Mouse (Mus musculus) heart, embryonic 13.5 days (tissue): ENCODE data around the gene Kdm2b. TPM values are rescaled to one million over a fixed set of nuclear protein-coding genes. Genes with fewer than 3 reads are reported as not detected.
A peak's percentile ranks its signal among the peaks of the same experiment; 100 is the strongest.

Source experiments
- ATAC-seq: fragments of 200-750 bp; cut with Nextera tagmentation; 2 replicates; pipeline ENCODE4 v1.8.0; 2017; ENCODE audit warnings: moderate TSS enrichment; ENCODE audit not compliant: insufficient number of reproducible peaks, low FRiP score, low TSS enrichment; ENCODE audit errors: extremely low read depth
- H3K27ac ChIP-seq: fragments of 300-500 bp; sonication (generic); replicated peaks from 2 replicates; pipeline ENCODE4 v1.5.1; 2015; ENCODE audit warnings: moderate library complexity, mild to moderate bottlenecking, inconsistent platforms
- H3K27me3 ChIP-seq: fragments of 300-500 bp; sonication (generic); replicated peaks from 2 replicates; pipeline ENCODE4 v1.6.1; 2015; ENCODE audit warnings: mild to moderate bottlenecking, inconsistent platforms
- H3K36me3 ChIP-seq: fragments of 300-500 bp; sonication (generic); 2 replicates; pipeline ENCODE4 v1.6.1; 2015; ENCODE audit warnings: mild to moderate bottlenecking, inconsistent platforms
- H3K4me1 ChIP-seq: fragments of 300-500 bp; sonication (generic); 2 replicates; pipeline ENCODE4 v1.6.1; 2015; ENCODE audit warnings: inconsistent platforms
- H3K4me2 ChIP-seq: fragments of 300-500 bp; sonication (generic); 2 replicates; pipeline ENCODE4 v1.6.1; 2015; ENCODE audit warnings: inconsistent platforms, mild to moderate bottlenecking, moderate library complexity
- H3K4me3 ChIP-seq: fragments of 300-500 bp; sonication (generic); 2 replicates; pipeline ENCODE4 v1.5.1; 2015; ENCODE audit warnings: moderate library complexity, mild to moderate bottlenecking, inconsistent platforms
- H3K9ac ChIP-seq: fragments of 300-500 bp; sonication (generic); 2 replicates; pipeline ENCODE4 v1.6.1; 2015; ENCODE audit warnings: inconsistent platforms, mild to moderate bottlenecking, moderate library complexity
- H3K9me3 ChIP-seq: fragments of 300-500 bp; sonication (generic); 2 replicates; pipeline ENCODE4 v1.6.1; 2016; ENCODE audit warnings: inconsistent platforms
- WGBS: fragments of 180-500 bp; shearing (Covaris S2); methylation state at CpG from one replicate; pipeline ENCODE4 v1.1.7; 2015; ENCODE audit warnings: mixed read lengths; 5-methylcytosine and 5-hydroxymethylcytosine counted together
- polyA plus RNA-seq: library from polyadenylated mRNA; unstranded; fragments of >200 nt; fragmentation: Nextera tagmentation; extraction: Ambion mirVana; gene quantifications from 2 replicates; pipeline ENCODE4 v1.2.1, GENCODE M21; 2015

The Kdm2b gene
- polyA plus RNA-seq, 1 experiment from 2014 or later, result 28.2 TPM

DNA sequence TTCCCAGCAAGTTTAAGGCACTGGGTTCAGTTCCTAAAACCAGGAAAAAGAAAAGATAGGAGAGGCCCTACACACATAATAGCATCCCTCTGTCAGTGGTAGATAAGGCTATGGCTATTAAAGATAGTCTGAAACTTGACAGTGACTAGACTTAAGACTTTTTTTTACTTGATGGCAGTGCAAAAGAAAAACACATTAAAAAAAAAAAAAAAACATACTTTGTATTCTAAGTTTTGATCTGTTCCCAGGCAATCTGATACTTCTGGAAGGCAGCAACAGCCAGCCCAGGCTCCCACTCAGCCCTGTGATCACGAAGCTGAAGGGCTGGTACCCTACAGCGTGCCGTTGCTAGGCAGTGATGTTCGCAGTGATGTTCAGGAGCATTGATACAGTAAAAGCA lies 18.2 kb downstream of the Kdm2b start:
- Histone ChIP-seq H3K27ac (no peak overlapping the region), H3K4me3 (no peak overlapping the region), H3K9me3 (no peaks in the 10 kb centered on the region), H3K4me1 (0 out of 2 replicates have a peak, but pooled peaks cover 2% of the 10 kb centered on the region), H3K36me3 (peaks cover 2% of the 10 kb centered on the region; the same call in 1 of the 2 replicates), H3K9ac (no peak overlapping the region), H3K4me2 (no peak overlapping the region), H3K27me3 (no peaks in the 10 kb centered on the region)
- whole genome bisulfite sequencing, result 78% methylated on average over 4 of the region's 4 CpGs
- ATAC-seq, result no peak

DNA sequence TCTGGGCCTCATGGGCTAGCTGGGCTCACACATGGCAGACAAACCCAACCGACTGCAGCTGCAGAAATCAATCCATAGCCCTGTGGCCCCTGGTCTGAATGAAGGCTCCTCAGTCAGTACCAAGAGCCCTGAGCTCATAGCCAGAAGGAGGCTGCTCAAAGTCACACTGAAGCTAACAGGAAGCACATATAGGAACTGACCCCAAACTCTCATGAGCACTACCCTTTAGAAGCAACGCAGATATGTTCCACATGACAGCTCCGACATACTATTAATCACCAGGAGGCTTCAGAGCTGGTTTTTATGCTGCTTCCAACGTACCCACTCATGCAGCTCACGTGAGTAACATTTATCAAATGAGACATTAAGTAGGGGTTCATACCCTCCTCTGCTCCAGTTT lies 19.6 kb downstream of the Kdm2b start:
- no peaks in the 10 kb centered on the region for H3K27me3 ChIP-seq
- no peaks in the 10 kb centered on the region for H3K36me3 ChIP-seq
- 0 out of 2 replicates have a peak, but pooled peaks cover 2% of the 10 kb centered on the region for H3K4me1 ChIP-seq
- no peak overlapping the region for H3K4me2 ChIP-seq
- no peaks in the 10 kb centered on the region for H3K9me3 ChIP-seq
- no peak overlapping the region for H3K9ac ChIP-seq
- 77% methylated on average over 5 of the region's 5 CpGs for WGBS
- ATAC-seq, result no peak
- no peak overlapping the region for H3K4me3 ChIP-seq
- no peak overlapping the region for H3K27ac ChIP-seq

- Histone ChIP-seq H3K4me2 (no peak overlapping the region), H3K4me1 (0 out of 2 replicates have a peak, but pooled peaks cover 2% of the 10 kb centered on the region), H3K36me3 (no peaks in the 10 kb centered on the region), H3K9me3 (no peaks in the 10 kb centered on the region), H3K4me3 (no peak overlapping the region), H3K27me3 (no peaks in the 10 kb centered on the region), H3K27ac (no peak overlapping the region), H3K9ac (no peak overlapping the region)
- whole genome bisulfite sequencing, result 18% methylated on average over 4 of the region's 4 CpGs
- no peak for ATAC-seq
Observed at GRCm38 (mm10) chr5:122968322-122968721, 21.3 kb downstream of the Kdm2b start.

DNA sequence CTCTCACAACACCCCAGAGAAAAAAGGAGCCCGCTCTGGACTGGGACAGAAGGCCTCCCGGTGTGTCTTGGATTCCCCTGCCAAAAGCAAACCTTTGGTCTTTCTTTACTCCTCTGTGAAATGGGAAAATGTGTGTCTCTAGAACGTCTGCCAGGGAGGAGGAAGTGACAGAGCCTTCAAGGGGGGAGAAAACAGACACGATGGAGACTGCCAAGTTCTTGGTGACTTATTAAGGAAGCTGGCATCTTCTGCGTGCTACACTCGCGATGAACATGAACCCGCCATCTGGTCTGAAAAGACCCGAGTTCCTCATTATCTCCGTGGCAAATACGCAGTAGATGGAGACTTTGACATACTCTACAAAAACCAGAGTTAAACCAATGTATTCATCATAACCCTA lies 24.2 kb downstream of the Kdm2b start:
- Histone ChIP-seq H3K9ac (no peak overlapping the region), H3K9me3 (no peaks in the 10 kb centered on the region), H3K4me1 (peaks cover 4% of the 10 kb centered on the region; the same call in 1 of the 2 replicates), H3K4me2 (no peak overlapping the region), H3K27ac (no peak overlapping the region), H3K36me3 (peaks cover 11% of the 10 kb centered on the region; the same call in 1 of the 2 replicates), H3K27me3 (no peaks in the 10 kb centered on the region), H3K4me3 (no peak overlapping the region)
- ATAC-seq, result no peak
- 85% methylated on average over 11 of the region's 11 CpGs for WGBS

- 71% methylated on average over 6 of the region's 6 CpGs for WGBS
- H3K27me3 ChIP-seq, result no peaks in the 10 kb centered on the region
Observed at GRCm38 (mm10) chr5:122964853-122965252, 24.8 kb downstream of the Kdm2b start.

GRCm38 (mm10) chr5:122961905-122962304 lies 27.7 kb downstream of the Kdm2b start:
- 59% methylated on average over 3 of the region's 3 CpGs for WGBS
- Histone ChIP-seq H3K4me1 (peaks cover 4% of the 10 kb centered on the region; the same call in 1 of the 2 replicates), H3K4me3 (no peak overlapping the region), H3K9ac (no peak overlapping the region), H3K9me3 (no peaks in the 10 kb centered on the region), H3K27ac (no peak overlapping the region), H3K4me2 (no peak overlapping the region), H3K36me3 (peaks cover 12% of the 10 kb centered on the region; the same call in 1 of the 2 replicates), H3K27me3 (no peaks in the 10 kb centered on the region)
- no peak for ATAC-seq

More at GRCm38 (mm10) chr5:122964853-122965252, 24.8 kb downstream of the Kdm2b start:
- Histone ChIP-seq H3K4me1 (peaks cover 4% of the 10 kb centered on the region; the same call in 1 of the 2 replicates), H3K27ac (no peak overlapping the region), H3K4me3 (no peak overlapping the region), H3K36me3 (peaks cover 12% of the 10 kb centered on the region; the same call in 1 of the 2 replicates), H3K9ac (no peak overlapping the region), H3K4me2 (no peak overlapping the region), H3K9me3 (no peaks in the 10 kb centered on the region)
- no peak for ATAC-seq

GRCm38 (mm10) chr5:122959391-122959790 lies 30.2 kb downstream of the Kdm2b start:
- H3K27ac ChIP-seq, result no peak overlapping the region
- H3K9me3 ChIP-seq, result no peaks in the 10 kb centered on the region
- no peak for ATAC-seq
- peaks cover 7% of the 10 kb centered on the region for H3K27me3 ChIP-seq
- H3K4me2 ChIP-seq, result no peak overlapping the region
- no peak overlapping the region for H3K4me3 ChIP-seq
- WGBS, result 83% methylated on average over 11 of the region's 11 CpGs
- H3K36me3 ChIP-seq, result peaks cover 12% of the 10 kb centered on the region; the same call in 1 of the 2 replicates
- H3K9ac ChIP-seq, result no peak overlapping the region
- H3K4me1 ChIP-seq, result peaks cover 8% of the 10 kb centered on the region

GRCm38 (mm10) chr5:122956059-122956458 lies 33.6 kb downstream of the Kdm2b start:
- Histone ChIP-seq H3K9ac (no peak overlapping the region), H3K27me3 (peaks cover 39% of the 10 kb centered on the region), H3K27ac (no peak overlapping the region), H3K9me3 (no peaks in the 10 kb centered on the region), H3K36me3 (peaks cover 7% of the 10 kb centered on the region; the same call in 1 of the 2 replicates), H3K4me2 (no peak overlapping the region), H3K4me1 (peaks cover 22% of the 10 kb centered on the region), H3K4me3 (no peak overlapping the region)
- ATAC-seq, result no peak
- 54% methylated on average over 3 of the region's 3 CpGs for WGBS

GRCm38 (mm10) chr5:122951913-122952641 lies 37.5 kb downstream of the Kdm2b start:
- H3K9me3 ChIP-seq, result no peaks in the 10 kb centered on the region
- peaks cover 10% of the 10 kb centered on the region for H3K36me3 ChIP-seq
- WGBS, result 3% methylated on average over 59 of the region's 59 CpGs
- peak overlapping the region; percentile 81 for H3K9ac ChIP-seq
- H3K4me1 ChIP-seq, result peaks cover 31% of the 10 kb centered on the region
- no peak for ATAC-seq
- peak overlapping the region; percentile 84 for H3K27ac ChIP-seq
- peaks cover 48% of the 10 kb centered on the region for H3K27me3 ChIP-seq
- peak overlapping the region; percentile 75 for H3K4me2 ChIP-seq
- peak overlapping the region; percentile 57 for H3K4me3 ChIP-seq

DNA sequence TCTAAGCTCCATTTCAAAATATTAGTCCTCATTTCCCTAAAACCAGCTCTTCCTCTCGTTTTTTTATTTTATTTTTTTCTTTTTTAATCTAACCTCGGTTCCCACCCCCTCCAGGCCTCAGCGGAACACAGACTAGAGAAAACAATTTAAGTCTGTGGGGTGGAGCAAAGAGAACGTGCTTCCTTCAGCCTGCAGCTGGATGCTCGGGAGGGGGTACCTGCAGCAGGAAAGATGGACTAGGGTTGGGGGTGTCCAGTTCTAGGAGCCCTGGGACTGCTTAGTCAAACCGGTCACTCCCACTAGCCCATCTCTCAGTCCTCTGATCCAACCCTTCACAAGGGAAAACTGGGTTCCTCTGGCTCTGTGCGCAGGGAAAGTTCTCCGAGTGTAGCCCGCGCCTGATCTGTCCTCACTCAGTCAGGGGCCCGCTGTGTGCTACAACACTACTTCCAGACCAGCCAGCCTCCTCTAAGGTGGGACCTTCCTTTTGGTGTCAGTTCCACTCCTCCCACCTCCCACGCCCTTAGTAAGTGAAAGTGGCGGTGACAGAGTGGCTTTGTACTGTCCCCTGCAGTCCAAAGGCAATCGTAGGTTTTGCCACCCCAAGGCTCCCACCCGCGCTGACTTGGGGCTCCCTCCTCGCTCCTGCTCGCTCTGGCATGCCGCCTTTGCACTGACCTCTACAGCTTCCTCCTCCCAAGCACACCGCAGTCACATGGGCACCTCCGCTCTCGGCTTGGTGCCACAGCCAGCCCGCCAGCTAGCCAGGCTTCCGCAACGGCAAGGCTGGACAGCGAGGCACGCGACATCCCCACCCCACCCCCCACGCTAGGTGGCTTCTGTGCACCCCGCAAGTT lies 38.3 kb downstream of the Kdm2b start:
- Histone ChIP-seq H3K9ac (peak overlapping the region; percentile 81), H3K9me3 (no peaks in the 10 kb centered on the region), H3K4me1 (peaks cover 31% of the 10 kb centered on the region), H3K4me2 (peak overlapping the region; percentile 75), H3K4me3 (peak overlapping the region; percentile 57), H3K27ac (peak overlapping the region; percentile 84), H3K36me3 (peaks cover 15% of the 10 kb centered on the region), H3K27me3 (peaks cover 48% of the 10 kb centered on the region)
- ATAC-seq, result peak; percentile 39; the same call in 1 of the 2 replicates
- WGBS, result 5% methylated on average over 30 of the region's 30 CpGs

GRCm38 (mm10) chr5:122950329-122950953 lies 39.2 kb downstream of the Kdm2b start:
- H3K27me3 ChIP-seq, result peaks cover 48% of the 10 kb centered on the region
- peak overlapping the region; percentile 75 for H3K4me2 ChIP-seq
- H3K27ac ChIP-seq, result peak overlapping the region; percentile 84; the same call in 1 of the 2 replicates
- peak overlapping the region; percentile 57 for H3K4me3 ChIP-seq
- ATAC-seq, result no peak
- peaks cover 27% of the 10 kb centered on the region for H3K4me1 ChIP-seq
- peaks cover 15% of the 10 kb centered on the region for H3K36me3 ChIP-seq
- peak overlapping the region; percentile 81 for H3K9ac ChIP-seq
- 27% methylated on average over 23 of the region's 23 CpGs for WGBS
- no peaks in the 10 kb centered on the region for H3K9me3 ChIP-seq
